Mouse (Mus musculus) embryonic fibroblast, embryonic 13.5 days (primary cell): ENCODE measurements around the gene Cry2.

Source experiments
- CTCF ChIP-seq: IDR thresholded peaks from 2 replicates; pipeline ENCODE4 v1.5.1; 2011; ENCODE audit warnings: mild to moderate bottlenecking, control low read depth, low read length, moderate library complexity, borderline replicate concordance; ENCODE audit not compliant: insufficient read depth
- POLR2A ChIP-seq: IDR thresholded peaks from 2 replicates; pipeline ENCODE4 v1.6.1; 2011; ENCODE audit warnings: low read depth, mild to moderate bottlenecking, control low read depth, low read length, moderate library complexity

DNA sequence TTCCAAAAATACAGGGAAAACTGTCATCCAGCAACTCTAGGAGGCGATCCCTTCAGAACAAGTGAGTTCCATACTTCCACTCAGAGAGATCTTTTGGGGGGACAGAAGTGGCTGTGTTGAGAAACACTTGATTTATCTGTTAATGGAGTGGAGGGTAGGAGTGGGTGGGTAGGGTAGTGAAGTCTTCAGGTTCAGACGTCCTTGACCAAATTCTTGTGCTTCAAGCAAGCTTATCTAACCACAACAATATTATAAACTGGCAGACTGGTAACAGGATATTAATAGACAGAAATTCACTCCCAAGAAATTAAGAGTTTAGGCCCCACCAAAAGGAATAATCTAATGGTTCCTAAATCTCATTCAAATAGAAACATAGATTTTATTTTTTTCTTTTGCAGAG is 3.8 kb downstream of the Cry2 start:
- TF ChIP-seq POLR2A (no peak), CTCF (no peak)
